Mouse (Mus musculus) ES-Bruce4 (cell line): Measurements from ENCODE around the gene Cela3b.

Experiments
- EP300 ChIP-seq: IDR thresholded peaks from 2 replicates; pipeline ENCODE4 v1.6.1; 2011; ENCODE audit warnings: low read depth, low read length; ENCODE audit not compliant: insufficient read depth
- POLR2A ChIP-seq: IDR thresholded peaks from one replicate; pipeline ENCODE4 v1.8.1; 2011; ENCODE audit warnings: low read length; ENCODE audit not compliant: insufficient read depth

GRCm38 (mm10) chr4:137388983-137389382 lies 41.4 kb downstream of the Cela3b start:
- TF ChIP-seq POLR2A (no peak), EP300 (no peak)
